Mouse (Mus musculus) liver, adult 2 months (tissue): ENCODE data around the gene Pou3f1.

Experiments
- CTCF ChIP-seq: fragments of 200-500 bp; IDR thresholded peaks from 2 replicates; pipeline ENCODE4 v1.5.1; 2011; ENCODE audit warnings: low read depth, low read length, control low read depth
- POLR2A ChIP-seq: fragments of 200-500 bp; IDR thresholded peaks from 2 replicates; pipeline ENCODE4 v1.6.1; 2011; ENCODE audit warnings: low read length, control low read depth; ENCODE audit not compliant: insufficient read depth; ENCODE audit errors: extremely low read depth

DNA sequence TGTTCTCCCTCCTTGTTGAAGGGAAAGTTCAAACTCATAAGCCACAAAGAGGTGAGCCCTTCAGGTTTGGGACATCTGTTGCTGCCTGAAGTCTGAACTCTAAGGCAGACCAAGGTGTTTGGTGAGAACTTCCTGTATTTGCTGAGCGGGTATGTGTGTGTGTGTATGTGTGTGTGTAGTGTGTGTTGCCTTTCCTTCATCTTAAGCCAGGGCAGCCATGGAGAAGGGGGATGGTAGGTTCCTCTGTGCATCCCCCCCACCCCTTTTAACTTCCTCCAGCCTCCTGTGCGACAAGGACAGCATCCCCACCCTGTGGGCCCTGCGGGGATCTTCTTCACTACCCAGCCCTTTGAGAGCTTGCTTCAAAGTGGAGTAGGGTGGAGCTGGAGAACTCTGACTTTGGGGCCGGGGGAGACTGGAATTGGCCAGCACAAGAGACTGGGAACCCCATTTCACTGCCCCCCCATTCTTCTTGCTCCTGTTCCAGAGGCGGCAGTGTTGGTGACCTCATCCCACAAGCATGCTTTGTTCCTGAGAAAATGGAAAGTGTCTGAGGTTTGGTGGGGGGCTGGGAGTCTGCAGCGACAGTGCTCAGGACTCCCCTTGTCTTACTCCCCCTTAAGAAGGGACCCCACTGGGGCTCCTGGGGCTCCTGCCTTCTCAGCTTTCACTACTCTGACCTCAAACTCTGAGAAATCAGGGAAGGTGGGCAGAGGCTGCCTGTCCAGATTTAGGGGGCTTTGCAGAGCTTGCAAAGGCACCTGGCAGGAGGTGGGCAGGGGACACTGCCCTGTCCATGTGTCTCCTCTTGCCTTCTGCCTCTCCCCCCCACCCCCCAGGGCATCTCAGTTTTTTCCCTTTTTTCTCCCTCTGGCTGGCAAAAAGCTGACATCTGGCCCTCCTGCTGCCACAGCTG, 47.5 kb downstream of the Pou3f1 start:
- TF ChIP-seq CTCF: no peak
- no peak for TF ChIP-seq POLR2A
